Mouse (Mus musculus) kidney, embryonic 15.5 days (tissue): ENCODE data around the gene H13. TPM values are rescaled to one million over a fixed set of nuclear protein-coding genes. Genes with fewer than 3 reads are reported as not detected.

Experiments used
- ATAC-seq: fragments of 200-750 bp; cut with Nextera tagmentation; replicated peaks from 2 replicates; pipeline ENCODE4 v1.8.0; 2017; ENCODE audit warnings: moderate TSS enrichment; ENCODE audit not compliant: low FRiP score
- H3K27ac ChIP-seq: fragments of 300-500 bp; sonication (generic); 2 replicates; pipeline ENCODE4 v1.5.1; 2015; ENCODE audit warnings: mild to moderate bottlenecking, inconsistent platforms
- H3K27me3 ChIP-seq: fragments of 300-500 bp; sonication (generic); 2 replicates; pipeline ENCODE4 v1.6.1; 2015; ENCODE audit warnings: inconsistent platforms
- H3K36me3 ChIP-seq: fragments of 300-500 bp; sonication (generic); 2 replicates; pipeline ENCODE4 v1.6.1; 2015; ENCODE audit warnings: inconsistent platforms
- H3K4me1 ChIP-seq: fragments of 300-500 bp; sonication (generic); 2 replicates; pipeline ENCODE4 v1.6.1; 2015; ENCODE audit warnings: inconsistent platforms
- H3K4me2 ChIP-seq: fragments of 300-500 bp; sonication (generic); 2 replicates; pipeline ENCODE4 v1.6.1; 2015; ENCODE audit warnings: moderate library complexity, mild to moderate bottlenecking, inconsistent platforms
- H3K4me3 ChIP-seq: fragments of 300-500 bp; sonication (generic); replicated peaks from 2 replicates; pipeline ENCODE4 v1.5.1; 2015; ENCODE audit warnings: mild to moderate bottlenecking, inconsistent platforms
- H3K9ac ChIP-seq: fragments of 300-500 bp; sonication (generic); 2 replicates; pipeline ENCODE4 v1.6.1; 2015; ENCODE audit warnings: mild to moderate bottlenecking, inconsistent platforms
- H3K9me3 ChIP-seq: fragments of 300-500 bp; sonication (generic); replicated peaks from 2 replicates; pipeline ENCODE4 v1.6.1; 2016; ENCODE audit warnings: inconsistent platforms
- WGBS: fragments of 180-500 bp; shearing (Covaris S2); methylation state at CpG from one replicate; pipeline ENCODE4 v1.1.7; 2015; ENCODE audit warnings: mixed read lengths; 5-methylcytosine and 5-hydroxymethylcytosine counted together
- polyA plus RNA-seq: library from polyadenylated mRNA; unstranded; fragments of >200 nt; fragmentation: Nextera tagmentation; extraction: Ambion mirVana; gene quantifications from 2 replicates; pipeline ENCODE4 v1.2.1, GENCODE M21; 2015

H13 gene
- polyA plus RNA-seq, 1 experiment from 2014 or later: 147 TPM

DNA sequence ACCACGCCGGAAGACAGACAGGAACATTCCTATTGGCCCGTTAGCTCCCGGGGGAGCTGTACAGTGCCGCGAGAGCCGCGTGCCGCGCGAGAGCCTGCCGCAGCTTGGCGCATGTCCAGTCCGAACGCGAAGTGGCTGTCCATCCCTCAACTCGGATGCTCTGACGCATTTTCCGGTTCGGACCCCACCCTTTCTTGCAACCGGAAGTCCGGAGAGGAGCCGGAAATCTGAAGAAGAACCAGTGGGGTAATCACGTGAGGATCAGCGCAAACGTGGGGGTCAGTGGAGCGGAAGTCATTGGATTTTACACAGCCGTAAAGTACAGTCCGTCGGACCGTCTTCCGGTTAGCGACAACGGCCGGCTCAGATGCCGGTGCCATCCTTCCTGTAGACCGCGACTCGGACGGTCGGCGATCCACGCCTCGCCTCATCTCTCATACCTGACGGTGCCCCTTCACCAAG, 17.6 kb downstream of the H13 start, which contains the start of gene Mcts2:
Mcts2 (plus strand) TSS at position 230 of the 462 bp plus-strand sequence.
- Histone ChIP-seq H3K4me2 (peak within 1 kb of the TSS; percentile 54), H3K4me3 (peak within 1 kb of the TSS; percentile 46), H3K9me3 (0 out of 2 replicates have a peak, but pooled peaks cover 5% of the 10 kb centered on the region), H3K9ac (peak within 1 kb of the TSS; percentile 48), H3K4me1 (peaks cover 10% of the 10 kb centered on the region), H3K27me3 (no peaks in the 10 kb centered on the region), H3K27ac (peak within 1 kb of the TSS; percentile 55), H3K36me3 (peaks cover 95% of the 10 kb centered on the region)
- 63% methylated on average over 45 of the region's 45 CpGs for WGBS
- peak; percentile 97 for ATAC-seq

DNA sequence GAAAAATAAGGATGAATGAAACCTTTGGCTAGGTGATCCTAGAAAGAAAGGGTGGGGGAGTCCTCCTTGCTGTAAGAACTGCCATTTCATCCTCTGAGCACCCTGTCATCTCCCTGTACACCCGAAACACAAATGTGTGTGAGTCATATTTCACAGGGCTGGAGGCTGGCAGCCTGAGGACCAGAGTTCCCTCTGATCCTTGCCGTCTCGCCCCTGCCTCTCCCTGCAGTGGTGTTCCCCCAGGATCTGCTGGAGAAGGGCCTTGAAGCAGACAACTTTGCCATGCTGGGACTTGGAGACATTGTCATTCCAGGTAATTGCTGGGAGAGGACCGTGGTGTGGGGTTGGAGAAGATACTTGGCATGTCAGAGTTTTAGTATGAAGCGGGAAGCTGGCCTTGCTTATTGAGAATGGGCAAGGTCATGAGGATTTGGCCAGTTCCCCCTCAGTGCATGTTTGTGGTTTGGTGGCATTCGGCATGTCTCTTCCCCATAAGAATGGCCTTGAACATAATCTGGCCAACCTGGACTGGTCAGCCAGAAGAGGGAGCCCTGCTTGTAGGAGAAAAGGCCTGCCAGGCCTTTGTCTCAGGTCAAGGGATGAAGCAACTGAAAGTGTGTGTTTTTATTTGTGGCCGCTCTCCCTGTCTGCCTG, 22.4 kb downstream of the H13 start:
- H3K4me3 ChIP-seq: no peak overlapping the region
- H3K27me3 ChIP-seq: no peaks in the 10 kb centered on the region
- H3K9ac ChIP-seq: no peak overlapping the region
- peaks cover 24% of the 10 kb centered on the region for H3K4me1 ChIP-seq
- H3K4me2 ChIP-seq: no peak overlapping the region
- no peak for ATAC-seq
- H3K9me3 ChIP-seq: 0 out of 2 replicates have a peak, but pooled peaks cover 2% of the 10 kb centered on the region
- H3K36me3 ChIP-seq: peaks cover 76% of the 10 kb centered on the region
- 75% methylated on average over 7 of the region's 7 CpGs for WGBS
- peak overlapping the region; percentile 57 for H3K27ac ChIP-seq

DNA sequence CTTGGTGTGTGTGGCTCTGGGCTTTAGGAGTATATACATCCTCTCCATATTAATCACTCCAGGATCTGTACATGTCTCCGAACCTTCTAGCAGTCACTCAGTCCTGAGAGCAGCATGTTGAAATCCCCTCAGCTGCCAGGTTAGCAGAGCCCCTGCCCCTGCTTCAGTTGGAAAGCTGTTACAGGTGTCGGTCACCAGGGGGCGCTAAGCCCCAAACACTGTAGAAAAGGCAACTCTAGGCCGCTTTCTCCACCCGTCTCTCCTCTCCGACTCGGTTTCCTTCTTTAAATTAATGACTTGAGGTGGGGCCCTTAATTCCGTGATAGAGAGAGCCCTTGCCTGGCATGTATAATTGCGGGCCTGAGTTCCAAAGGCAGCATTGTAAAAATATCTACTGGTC, 24.0 kb downstream of the H13 start:
- WGBS: 23% methylated on average over 9 of the region's 9 CpGs
- H3K4me2 ChIP-seq: peak overlapping the region; percentile 39
- no peaks in the 10 kb centered on the region for H3K9me3 ChIP-seq
- H3K27me3 ChIP-seq: no peaks in the 10 kb centered on the region
- peaks cover 23% of the 10 kb centered on the region for H3K4me1 ChIP-seq
- peak overlapping the region; percentile 45; the same call in 1 of the 2 replicates for H3K27ac ChIP-seq
- ATAC-seq: no peak
- H3K36me3 ChIP-seq: peaks cover 74% of the 10 kb centered on the region
- no peak overlapping the region for H3K9ac ChIP-seq
- no peak overlapping the region for H3K4me3 ChIP-seq

DNA sequence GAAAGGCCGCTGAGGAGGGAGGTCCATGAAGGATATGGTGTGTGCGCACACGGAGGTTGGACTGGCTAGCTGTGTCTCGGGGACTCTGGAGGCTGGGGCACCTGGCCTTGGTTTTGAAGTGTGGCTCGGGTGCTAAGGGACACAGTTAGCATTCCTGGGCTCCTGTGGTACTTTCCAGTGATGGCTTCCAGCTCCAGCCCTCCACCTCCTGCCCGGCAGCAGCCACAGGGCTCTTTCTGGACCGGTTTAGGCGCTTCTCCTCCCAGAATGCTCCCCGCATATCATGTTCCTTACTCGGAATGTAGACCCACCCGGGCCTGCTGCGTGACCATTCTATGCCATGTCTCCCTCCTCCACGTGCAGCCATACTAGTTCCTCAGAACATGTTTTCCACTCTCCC, 24.5 kb downstream of the H13 start:
- ATAC-seq: no peak
- Histone ChIP-seq H3K36me3 (peaks cover 74% of the 10 kb centered on the region), H3K27me3 (no peaks in the 10 kb centered on the region), H3K27ac (peak overlapping the region; percentile 45), H3K4me1 (peaks cover 18% of the 10 kb centered on the region), H3K9me3 (no peaks in the 10 kb centered on the region), H3K4me3 (no peak overlapping the region), H3K4me2 (peak overlapping the region; percentile 39), H3K9ac (0 out of 2 replicates have a peak overlapping the region, but pooled peaks have one; percentile 3)
- WGBS: 76% methylated on average over 13 of the region's 13 CpGs

DNA sequence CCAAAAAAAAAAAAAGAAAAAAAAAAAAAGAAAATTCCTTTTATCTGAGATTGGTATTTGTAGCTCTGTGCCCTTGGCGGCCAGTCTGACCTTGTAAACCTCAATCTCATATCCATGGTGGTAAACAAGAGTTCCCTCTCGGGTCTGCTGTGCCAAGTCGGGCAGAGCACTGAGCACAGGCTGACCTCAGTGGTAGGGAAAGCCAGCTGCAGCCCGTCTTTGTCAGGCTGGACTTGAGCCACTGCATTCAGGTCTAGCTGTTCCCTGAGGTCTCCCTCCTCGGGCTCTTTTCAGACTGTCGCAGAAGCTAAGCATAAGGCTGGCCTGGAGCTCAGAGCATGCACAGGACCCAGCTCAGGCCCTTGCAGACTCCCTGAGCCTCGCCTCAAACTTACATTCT, 25.4 kb downstream of the H13 start:
- no peak overlapping the region for H3K4me2 ChIP-seq
- ATAC-seq: no peak
- no peak overlapping the region for H3K9ac ChIP-seq
- H3K27ac ChIP-seq: peak overlapping the region; percentile 57
- H3K4me1 ChIP-seq: peaks cover 18% of the 10 kb centered on the region
- H3K27me3 ChIP-seq: no peaks in the 10 kb centered on the region
- H3K36me3 ChIP-seq: peaks cover 74% of the 10 kb centered on the region
- WGBS: 58% methylated on average over 7 of the region's 7 CpGs
- H3K4me3 ChIP-seq: no peak overlapping the region
- no peaks in the 10 kb centered on the region for H3K9me3 ChIP-seq

DNA sequence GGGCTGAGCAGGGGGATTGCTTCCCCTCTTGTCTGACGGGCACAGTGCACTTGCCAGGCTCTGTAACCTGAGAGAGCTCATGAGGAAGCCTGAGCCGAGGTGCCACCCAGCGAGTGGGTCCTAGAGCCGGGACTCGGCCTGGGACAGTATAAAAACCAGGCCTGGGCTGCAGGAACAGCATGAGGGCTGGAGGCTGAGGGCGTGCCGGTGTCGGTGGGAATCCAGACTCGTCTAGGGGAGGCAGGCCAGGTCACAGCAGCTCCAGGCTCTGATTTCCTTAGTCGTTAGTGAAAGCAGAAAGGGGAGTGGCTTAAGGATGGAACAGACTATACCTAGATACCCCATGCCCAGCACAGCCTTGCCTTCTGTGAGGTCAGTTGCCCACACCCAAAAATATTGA, 26.8 kb downstream of the H13 start:
- 57% methylated on average over 10 of the region's 10 CpGs for WGBS
- peaks cover 74% of the 10 kb centered on the region for H3K36me3 ChIP-seq
- peaks cover 18% of the 10 kb centered on the region for H3K4me1 ChIP-seq
- no peak overlapping the region for H3K4me3 ChIP-seq
- peak overlapping the region; percentile 18; the same call in 1 of the 2 replicates for H3K9ac ChIP-seq
- ATAC-seq: no peak
- H3K9me3 ChIP-seq: no peaks in the 10 kb centered on the region
- peak overlapping the region; percentile 77; the same call in 1 of the 2 replicates for H3K27ac ChIP-seq
- no peaks in the 10 kb centered on the region for H3K27me3 ChIP-seq
- H3K4me2 ChIP-seq: no peak overlapping the region

DNA sequence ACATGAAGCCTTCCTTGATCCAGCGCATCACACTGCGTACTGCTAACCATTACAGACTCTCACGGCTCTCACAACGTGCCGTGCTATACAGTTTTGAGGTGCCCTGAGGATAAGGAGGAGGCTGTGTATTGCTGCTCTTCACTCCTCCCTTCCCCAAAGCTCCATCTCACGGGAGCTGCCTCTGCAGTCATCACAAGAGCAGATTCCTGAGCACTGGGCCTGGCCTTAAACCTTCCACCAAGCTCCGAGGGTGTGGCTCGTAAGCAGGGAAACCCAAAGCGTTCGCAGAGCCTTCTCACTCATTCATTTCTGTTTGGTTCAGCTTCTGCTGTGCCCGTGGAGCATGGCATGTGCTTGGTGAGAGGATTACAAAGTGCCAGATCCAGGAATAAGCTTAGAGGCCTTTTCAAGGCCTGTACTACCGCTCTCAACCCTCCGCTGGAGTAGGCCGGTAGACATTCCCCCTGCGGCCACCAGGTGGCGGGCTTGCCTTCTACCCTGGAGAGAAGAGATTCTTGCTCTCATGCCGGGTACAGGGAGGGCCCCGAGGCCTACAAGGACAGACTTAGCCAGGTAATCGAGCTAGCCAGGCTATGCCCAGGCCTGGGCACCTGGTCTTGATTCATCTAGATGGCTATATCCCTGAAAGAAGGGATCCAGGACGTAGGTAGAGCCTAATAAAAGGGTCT, 27.4 kb downstream of the H13 start:
- Histone ChIP-seq H3K4me3 (no peak overlapping the region), H3K36me3 (peaks cover 76% of the 10 kb centered on the region), H3K9ac (peak overlapping the region; percentile 40), H3K4me1 (peaks cover 18% of the 10 kb centered on the region), H3K4me2 (no peak overlapping the region), H3K9me3 (no peaks in the 10 kb centered on the region), H3K27me3 (no peaks in the 10 kb centered on the region), H3K27ac (peak overlapping the region; percentile 77)
- ATAC-seq: peak; percentile 61
- 44% methylated on average over 20 of the region's 20 CpGs for WGBS

DNA sequence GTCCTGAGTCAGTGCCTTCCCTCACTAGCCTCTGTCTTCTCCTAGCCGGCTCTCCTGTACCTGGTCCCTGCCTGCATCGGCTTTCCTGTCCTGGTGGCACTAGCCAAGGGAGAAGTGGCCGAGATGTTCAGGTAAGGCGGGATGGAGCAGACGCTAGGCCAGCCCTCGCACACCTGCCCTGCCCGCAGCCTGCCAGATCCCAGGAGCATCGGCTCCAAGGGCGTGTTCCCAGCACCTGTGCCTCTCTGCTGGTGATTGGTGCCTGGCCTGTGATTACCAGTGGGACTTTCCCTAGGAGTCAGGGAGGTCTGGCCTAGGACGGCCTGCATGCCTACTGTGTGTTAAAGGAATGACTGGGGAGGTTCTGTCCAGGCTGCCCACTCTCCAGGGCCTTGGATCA, 30.9 kb downstream of the H13 start:
- no peak for ATAC-seq
- Histone ChIP-seq H3K27ac (no peak overlapping the region), H3K9me3 (no peaks in the 10 kb centered on the region), H3K27me3 (no peaks in the 10 kb centered on the region), H3K4me2 (no peak overlapping the region), H3K9ac (no peak overlapping the region), H3K4me3 (no peak overlapping the region), H3K36me3 (peaks cover 98% of the 10 kb centered on the region), H3K4me1 (peaks cover 10% of the 10 kb centered on the region)
- 94% methylated on average over 10 of the region's 10 CpGs for WGBS

DNA sequence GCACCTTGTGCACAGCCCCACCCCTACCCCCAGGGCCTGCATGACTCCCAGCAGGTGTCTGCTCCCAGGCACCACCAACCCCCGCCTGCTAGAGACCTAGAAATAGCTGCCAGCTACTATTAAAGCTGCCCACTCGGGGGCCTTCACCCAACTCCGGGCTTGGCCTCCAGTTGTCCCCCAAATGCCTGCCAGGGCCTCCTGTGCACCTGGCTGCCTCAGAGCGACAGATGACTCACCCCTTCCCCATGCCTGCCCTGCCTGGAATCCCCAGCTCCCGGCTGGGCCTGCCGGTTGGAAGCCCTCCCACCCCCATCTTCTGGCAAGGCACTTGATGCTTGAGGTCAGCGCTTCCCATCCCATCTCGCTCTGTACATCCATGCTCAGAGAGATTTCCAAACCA, 31.5 kb downstream of the H13 start:
- no peak for ATAC-seq
- no peaks in the 10 kb centered on the region for H3K9me3 ChIP-seq
- no peak overlapping the region for H3K4me3 ChIP-seq
- no peak overlapping the region for H3K27ac ChIP-seq
- H3K27me3 ChIP-seq: no peaks in the 10 kb centered on the region
- peaks cover 15% of the 10 kb centered on the region for H3K4me1 ChIP-seq
- H3K4me2 ChIP-seq: no peak overlapping the region
- WGBS: 84% methylated on average over 8 of the region's 8 CpGs
- no peak overlapping the region for H3K9ac ChIP-seq
- H3K36me3 ChIP-seq: peaks cover 98% of the 10 kb centered on the region

DNA sequence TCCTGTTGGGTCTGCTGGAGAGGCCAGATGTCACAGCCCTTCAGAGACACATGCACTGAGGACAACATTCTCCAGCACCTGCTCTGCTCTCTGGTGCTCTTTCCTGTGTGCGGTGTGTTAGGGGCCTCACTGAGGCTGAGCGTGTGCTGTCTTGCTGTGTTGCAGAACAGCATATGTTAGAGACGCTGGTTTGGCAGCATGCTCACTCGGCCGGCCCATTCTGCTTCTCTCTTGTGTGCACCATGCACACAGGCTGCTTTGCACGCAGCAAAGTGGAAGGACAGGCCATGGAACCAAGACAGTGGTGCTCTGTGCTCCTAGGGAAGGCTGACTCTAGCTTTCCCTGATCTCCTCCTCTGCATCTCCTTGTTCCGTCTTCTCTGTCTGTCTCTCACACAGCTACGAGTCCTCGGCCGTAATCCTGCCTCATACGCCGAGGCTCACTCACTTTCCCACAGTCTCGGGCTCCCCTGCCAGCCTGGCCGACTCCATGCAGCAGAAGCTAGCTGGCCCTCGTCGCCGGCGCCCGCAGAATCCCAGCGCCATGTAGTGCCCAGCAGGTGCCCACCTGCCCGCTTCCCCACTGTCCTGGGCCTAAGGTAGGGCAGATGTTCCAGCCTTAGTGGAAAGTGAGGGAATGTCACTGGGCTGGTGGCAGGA, 34.5 kb downstream of the H13 start:
- H3K27me3 ChIP-seq: no peaks in the 10 kb centered on the region
- H3K36me3 ChIP-seq: peaks cover 82% of the 10 kb centered on the region
- no peak overlapping the region for H3K4me2 ChIP-seq
- 91% methylated on average over 21 of the region's 21 CpGs for WGBS
- 0 out of 2 replicates have a peak overlapping the region, but pooled peaks have one; percentile 6 for H3K27ac ChIP-seq
- ATAC-seq: no peak
- H3K9ac ChIP-seq: no peak overlapping the region
- H3K4me3 ChIP-seq: no peak overlapping the region
- H3K4me1 ChIP-seq: peaks cover 37% of the 10 kb centered on the region
- H3K9me3 ChIP-seq: no peaks in the 10 kb centered on the region

DNA sequence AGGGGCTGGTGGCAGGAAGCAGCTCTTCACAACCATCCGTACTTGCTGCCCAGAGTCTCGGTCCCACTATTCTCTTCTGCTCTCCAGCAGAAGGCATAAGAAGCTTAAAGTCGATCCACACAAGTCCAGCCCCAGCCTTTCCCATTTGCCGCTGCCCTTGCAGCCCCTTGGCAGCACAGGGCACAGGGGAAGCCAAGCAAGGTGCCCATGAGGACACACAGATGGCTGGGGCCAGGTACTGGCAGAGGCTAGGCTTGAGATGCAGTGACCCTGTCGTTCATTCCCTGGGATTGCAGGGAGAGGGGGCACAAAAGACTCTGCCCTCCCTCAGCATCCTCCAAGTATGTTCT, 35.0 kb downstream of the H13 start:
- no peaks in the 10 kb centered on the region for H3K27me3 ChIP-seq
- ATAC-seq: no peak
- H3K9me3 ChIP-seq: no peaks in the 10 kb centered on the region
- H3K36me3 ChIP-seq: peaks cover 77% of the 10 kb centered on the region
- no peak overlapping the region for H3K4me3 ChIP-seq
- H3K4me1 ChIP-seq: peaks cover 42% of the 10 kb centered on the region
- H3K9ac ChIP-seq: no peak overlapping the region
- H3K4me2 ChIP-seq: no peak overlapping the region
- H3K27ac ChIP-seq: no peak overlapping the region
- WGBS: 88% methylated on average over 5 of the region's 5 CpGs

DNA sequence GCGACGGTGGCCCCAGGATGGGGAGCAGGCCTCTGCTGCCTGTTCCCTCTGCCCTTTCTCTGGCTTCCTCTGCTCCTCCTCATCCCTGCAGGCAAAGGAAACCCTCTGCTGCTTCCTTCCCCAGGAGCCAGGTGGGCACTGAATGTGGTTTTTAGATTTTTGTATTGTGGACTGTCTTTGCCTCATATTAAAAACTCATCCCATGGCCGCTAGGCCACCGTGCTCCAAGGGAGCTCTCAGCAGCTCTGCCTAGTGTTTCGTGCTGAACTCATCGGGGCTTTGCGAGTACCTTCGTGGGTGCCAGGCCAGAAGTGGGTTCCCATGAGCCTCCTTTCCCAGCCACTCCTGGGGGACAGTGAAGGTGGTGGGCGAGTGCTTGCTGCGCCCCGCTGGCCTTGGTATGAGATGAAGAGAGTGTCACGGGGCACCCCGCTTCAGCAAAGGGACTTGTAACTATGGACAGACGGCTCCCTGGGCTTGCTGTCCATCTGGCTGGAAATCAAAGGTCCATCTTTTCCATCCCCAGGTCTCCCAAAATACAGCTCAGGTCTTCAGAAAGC, 35.6 kb downstream of the H13 start:
- H3K27ac ChIP-seq: peak overlapping the region; percentile 97; the same call in 1 of the 2 replicates
- H3K9me3 ChIP-seq: no peaks in the 10 kb centered on the region
- WGBS: 92% methylated on average over 14 of the region's 14 CpGs
- H3K27me3 ChIP-seq: no peaks in the 10 kb centered on the region
- H3K4me3 ChIP-seq: no peak overlapping the region
- H3K4me2 ChIP-seq: no peak overlapping the region
- peaks cover 48% of the 10 kb centered on the region for H3K4me1 ChIP-seq
- no peak for ATAC-seq
- peaks cover 71% of the 10 kb centered on the region for H3K36me3 ChIP-seq
- no peak overlapping the region for H3K9ac ChIP-seq
